Mouse (Mus musculus) E14TG2a.4 (cell line): ENCODE results near the gene Phactr1.

Experiments used
- CTCF ChIP-seq: conservative IDR thresholded peaks from 2 replicates; pipeline ENCODE4 v1.5.1; 2014; ENCODE audit warnings: low read length
- NANOG ChIP-seq: IDR thresholded peaks from 2 replicates; pipeline ENCODE4 v1.6.1; 2014; ENCODE audit warnings: borderline replicate concordance, low read length, mixed read lengths

DNA sequence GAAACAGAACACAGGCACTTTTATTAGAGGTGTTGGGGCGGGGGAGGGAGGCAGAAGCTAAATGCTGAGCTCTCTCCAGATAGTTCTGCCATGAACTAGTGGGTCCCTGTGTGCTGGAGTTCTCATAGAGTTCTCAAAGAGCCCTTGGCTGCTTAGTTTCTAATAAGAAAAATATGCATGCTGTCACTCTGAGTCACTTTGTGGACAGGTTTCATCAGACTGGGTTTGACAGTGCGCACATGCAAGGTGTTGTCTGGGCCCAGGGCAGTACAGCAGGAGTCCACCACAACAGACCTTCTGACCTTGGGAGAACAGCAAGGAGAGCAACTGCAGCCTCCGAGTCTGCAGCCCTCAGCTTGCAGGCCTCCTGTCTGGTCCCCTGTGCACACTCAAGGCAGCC lies 469.2 kb downstream of the Phactr1 start:
- TF ChIP-seq CTCF = no peak
- no peak for TF ChIP-seq NANOG
